Mouse (Mus musculus): ENCODE results near the gene E2f2.

E2f2 gene

DNA sequence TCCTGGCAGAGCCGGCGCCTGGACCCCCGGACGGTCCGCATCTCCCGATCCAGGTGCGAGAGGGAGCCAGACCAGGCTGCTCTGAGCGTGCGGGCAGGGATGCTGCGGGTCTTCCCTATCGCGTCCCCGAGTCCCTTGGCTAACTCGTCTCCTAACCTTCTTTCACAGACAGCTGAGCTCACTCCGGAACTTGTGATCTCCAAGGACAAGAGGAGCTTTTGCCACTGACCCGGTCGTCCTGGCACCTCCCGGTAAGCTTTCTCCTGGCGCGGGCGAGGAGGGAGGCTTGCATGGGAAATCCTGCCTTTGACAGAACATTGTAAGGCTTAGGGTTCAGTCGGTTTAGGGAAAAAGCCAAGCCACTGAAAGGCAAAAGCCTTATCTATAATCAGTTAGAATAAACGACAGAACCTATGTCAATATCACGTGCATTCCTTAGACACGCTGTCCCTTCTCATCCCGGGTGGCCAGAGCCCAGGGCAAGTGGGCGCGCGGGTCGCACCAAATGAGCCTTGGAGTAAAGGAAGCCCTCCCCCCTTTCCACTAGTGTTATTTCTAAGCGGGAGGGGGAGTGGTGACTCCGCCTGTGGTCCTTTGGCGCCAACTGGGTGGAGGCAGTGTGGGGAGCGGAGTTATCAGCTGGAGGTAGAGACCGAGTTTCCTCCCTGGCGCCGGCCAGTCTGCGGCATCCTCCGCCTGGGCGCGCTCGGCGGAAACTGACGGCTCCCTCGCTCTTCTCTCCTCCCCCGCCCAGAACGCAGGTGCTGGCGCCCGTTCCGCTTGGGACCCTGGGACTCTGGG, 27.9 kb upstream of the E2f2 start:
- DNase-seq (ENCODE audit: low read depth, low spot score) = peak; percentile 83

DNA sequence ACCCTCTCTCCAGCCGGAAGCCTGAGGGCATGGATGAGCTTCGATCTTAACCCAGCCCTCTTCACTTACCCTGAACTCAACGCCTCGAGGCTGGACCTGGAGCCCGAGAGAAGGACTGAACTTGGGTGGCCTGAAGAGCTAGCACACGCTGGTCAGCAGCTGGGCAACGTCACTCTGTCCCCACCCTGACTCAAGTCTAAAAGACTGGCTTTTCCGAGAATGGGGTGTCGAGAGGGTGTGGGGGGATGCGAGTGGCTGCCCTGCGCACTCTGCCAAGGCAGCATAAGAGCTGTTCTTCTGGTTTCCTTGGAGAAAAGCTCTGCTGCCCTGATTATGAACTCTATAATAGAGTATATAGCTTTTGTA, 27.3 kb upstream of the E2f2 start:
- DNase-seq (ENCODE audit: low read depth, low spot score) = no peak

DNA sequence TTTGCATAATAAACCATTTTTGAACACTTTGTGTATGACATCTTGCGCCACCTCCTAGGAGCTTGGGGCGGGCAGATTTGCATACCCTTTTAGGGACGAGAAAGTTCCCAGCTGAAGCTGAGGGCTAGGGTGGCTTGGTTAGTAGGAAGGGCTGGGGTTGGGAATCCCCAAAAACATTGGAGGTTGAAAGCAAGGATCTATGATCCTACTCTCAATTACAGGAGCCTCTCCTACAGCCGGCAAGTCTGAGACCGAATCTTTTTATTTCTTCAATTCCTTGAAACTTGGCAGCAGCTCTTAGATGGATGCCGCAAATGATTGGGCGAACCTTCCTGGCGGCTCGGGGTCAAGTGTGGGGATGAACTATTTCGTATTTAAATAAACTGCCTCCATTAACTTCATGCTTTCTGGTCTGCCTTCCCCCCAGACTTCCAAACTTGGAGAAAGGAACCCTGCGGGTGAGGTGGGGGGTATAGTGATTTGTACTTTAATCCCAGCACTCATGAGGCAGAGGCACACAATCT, 26.8 kb upstream of the E2f2 start:
- no peak for DNase-seq (ENCODE audit: low read depth, low spot score)

DNA sequence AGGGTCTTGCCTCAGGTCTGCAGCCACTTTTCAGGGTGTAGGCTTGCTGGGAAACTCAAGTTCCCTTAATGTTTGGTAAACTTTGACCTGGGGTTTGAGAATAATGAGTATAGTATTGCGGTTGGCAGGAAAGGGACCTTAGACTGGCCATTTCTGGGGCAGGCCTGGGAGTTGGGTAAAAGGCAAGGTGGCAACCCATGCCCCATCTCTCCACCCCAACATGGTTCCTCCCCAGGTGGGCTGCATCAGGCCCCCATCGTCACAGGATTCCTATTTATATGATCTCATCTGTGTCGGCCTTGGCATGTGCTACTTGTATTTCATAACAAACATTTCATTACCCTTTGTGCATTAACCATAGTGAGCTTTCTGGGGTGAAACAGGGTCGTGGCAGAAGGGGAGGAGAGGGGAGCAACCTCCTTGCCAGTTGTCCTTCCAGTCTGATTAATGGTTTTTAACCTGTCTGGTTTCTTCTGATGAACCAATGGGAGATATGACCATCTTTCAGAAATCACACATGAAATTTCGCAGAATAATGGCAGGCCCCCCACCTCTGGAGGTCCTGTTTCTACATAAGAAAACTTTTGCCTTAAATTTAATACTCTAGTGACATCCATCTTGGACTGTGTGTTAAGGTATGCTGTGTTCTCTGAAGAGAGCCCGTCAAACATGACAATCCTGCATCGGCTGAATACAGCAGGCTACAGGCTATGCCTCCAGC, 26.0 kb upstream of the E2f2 start:
- DNase-seq (ENCODE audit: low read depth, low spot score) = no peak

DNA sequence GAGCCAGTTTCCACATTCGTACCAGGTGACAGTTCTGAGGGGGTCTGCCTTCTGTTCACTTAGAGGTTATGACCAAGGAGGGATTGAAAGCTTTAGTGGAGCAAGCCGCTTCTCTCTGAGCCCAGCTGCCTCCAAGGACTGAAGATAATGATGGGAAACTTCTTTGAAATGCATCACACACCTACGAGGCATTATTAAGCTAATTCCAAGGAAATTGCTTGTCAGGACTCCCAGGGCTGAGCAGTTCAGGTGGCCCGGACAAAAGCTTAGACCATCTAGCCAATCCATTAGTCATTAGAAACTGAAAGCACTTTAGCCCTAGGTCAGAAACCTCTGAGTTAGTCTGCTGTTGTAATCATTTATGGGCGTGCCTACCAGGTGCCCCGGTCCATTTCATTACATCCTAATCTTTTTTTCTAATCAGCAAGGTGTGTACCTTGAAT, 25.5 kb upstream of the E2f2 start:
- no peak for DNase-seq (ENCODE audit: low read depth, low spot score)

DNA sequence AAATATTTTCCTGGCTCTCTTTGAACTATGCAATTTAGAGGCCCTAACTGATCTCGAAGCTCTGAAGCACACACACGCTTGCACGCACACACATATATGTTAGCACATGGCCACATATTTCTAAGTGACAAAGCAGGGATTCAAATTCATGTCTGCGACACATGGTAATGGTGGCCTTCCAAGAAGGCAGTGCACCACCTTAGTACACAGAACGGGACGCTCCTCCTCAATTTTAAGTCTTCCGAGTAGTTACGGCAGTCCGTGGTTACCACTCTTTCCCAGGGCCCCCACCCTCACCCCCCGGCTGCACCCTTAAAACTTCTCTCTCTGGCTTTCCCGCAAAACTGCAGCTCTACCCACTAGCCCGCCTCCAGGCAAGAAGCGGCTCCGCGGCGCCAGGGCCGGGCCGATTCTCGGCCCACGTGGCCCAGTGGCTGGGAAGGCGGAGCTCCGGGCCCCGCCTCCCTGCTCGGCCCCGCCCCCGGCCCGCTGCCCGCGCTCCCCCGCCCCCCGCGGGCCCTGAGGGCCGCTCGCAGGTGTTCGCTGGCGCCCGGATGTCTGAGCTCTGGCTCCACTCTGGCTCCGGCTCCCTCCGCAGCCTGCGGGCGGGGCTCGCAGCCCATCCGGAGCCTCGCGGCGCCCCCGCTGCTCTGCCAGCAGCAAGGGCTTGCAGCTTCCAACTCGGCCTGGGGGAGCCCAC, 24.6 kb upstream of the E2f2 start:
- peak; percentile 94 for DNase-seq (ENCODE audit: low read depth, low spot score)

DNA sequence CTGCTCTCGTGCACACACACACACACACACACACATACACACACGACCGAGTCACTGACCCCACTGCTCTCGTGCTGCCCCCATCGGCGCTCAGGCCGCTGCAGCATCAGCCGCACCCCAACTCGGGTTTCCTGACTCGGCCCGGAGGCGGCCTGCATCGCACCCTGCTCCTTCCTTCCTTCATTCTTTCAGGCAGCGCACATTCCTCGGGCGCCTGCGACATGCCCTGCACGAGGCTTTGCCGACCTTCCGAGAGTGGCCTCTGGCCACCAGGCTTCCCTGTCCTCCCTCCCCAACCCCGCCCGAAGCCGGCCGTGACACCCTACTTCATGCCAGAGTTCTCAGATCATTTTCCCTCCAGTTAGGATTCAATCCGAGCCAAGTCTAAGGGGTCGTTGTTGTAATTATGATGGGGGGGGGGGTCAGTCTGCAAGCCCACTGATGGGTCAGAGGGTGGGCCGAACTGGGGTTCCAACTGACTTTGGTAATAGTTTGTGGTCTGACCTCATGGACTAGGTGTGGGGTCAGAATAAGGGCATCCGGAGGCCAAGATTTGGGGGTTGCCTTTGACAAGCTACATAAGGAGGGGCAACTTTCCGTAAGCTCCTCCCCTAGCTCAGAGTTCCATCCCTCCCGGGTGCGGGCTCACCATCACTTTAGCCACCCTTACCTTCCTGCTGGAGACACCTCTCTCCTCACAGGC, 23.7 kb upstream of the E2f2 start:
- DNase-seq (ENCODE audit: low read depth, low spot score) = peak; percentile 62

DNA sequence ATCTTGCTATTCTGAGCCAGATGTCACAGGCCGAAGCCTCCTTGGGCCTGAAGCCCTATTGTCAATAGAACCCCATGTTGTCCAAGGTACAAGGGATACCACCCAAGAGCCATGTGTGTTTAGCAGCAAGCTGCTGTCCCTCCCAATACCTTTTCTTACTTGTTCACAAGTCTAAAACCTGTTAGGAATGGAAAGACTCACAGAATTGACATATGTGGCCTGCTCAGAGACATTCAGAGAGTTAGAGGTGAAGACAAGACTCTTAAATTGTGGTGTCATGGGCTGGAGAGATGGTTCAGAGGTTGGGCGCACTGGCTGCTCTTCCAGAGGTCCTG, 23.2 kb upstream of the E2f2 start:
- DNase-seq (ENCODE audit: low read depth, low spot score) = peak; percentile 36

DNA sequence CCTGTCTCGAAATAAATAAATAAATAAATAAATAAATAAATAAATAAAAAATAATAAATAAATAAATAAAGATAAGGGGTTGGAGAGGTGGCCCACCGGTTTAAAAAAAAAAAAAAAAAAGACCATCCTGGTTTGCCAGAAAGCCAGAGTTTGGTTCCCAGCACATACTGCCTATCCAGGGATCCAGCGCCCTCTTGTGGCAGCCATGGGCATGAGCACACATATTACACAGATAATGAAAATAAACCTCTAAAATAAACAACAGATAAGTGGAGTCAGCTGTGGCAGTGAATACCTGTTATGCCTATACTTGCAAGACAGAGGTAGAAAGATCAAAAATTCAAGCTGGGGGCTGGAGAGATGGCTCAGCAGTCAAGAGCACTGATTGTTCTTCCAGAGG, 22.5 kb upstream of the E2f2 start:
- DNase-seq (ENCODE audit: low read depth, low spot score) = peak; percentile 87

DNA sequence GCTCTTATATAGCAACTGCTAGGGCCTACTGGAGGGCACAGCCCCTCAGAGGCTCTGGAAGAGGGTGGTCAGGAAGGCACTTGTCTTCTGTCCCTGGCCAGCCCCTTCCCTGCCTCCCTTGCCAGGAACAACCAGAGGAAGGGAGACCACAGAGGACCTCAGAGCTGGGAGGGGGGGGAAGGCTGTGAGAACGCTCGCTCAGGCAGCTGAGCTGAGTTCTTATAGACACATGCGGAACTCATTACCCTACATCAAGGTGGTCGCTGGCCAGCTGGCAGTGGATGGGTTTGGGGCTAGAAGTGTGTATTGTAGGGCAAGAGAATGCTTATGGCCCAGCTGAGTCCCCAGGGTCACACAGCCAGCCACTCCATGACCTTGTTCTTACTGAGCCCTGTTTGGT, 21.6 kb upstream of the E2f2 start:
- no peak for DNase-seq (ENCODE audit: low read depth, low spot score)

DNA sequence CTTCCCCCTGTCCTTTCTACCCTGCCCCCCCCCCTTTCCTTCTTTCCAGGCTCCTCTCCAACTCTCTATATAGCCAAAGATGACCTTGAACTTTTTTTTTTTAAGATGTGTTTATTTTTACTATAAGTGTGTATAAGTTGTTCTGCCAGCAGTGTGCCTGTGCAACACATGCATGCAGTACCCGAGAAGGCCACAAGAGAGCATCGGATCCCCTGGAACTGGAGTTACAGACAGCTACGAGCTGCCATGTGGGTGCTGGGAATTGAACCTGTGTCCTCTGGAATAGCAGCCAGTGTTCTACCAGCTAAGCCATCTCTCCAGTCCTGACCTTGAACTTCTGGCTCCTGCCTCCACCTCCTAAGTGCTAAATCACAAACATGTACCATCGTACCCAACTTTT, 19.4 kb upstream of the E2f2 start:
- DNase-seq (ENCODE audit: low read depth, low spot score) = peak; percentile 56

DNA sequence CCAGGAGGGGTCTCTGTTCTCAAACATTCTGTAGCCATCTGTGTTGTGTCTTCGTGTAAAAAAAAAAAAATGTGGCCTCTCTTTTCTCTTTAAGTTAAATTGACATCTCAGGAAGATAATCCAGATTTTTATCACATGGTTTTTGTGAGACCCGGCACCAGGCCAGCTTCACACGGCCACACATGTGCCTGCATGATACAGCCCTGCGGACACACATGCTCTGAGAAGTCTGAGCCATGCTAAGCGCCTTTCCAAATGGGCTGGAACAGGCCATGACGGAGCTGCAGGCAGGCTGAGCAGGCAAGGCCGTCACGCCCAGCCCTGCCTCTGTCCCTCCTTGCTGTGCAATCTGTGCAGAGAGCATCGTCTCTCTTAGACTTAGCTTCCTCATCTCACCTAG, 17.7 kb upstream of the E2f2 start:
- DNase-seq (ENCODE audit: low read depth, low spot score) = no peak

DNA sequence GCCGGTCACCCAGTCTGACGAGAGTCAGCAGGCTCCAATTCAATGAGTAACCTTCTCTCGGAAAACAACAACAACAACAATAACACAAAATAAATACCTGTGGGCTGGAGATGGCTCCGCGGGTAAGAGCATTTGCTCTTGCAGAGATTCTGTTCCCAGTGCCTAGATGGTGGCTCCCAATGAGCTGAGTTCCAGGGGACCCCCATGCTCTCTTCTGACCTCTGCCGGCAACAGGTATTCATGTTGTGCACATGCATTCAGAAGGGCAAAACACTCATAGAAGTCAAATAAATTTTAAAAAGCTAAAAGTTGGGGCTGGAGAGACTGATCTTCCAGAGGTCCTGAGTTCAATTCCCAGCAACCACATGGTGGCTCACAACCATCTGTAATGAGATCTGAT, 13.7 kb upstream of the E2f2 start:
- no peak for DNase-seq (ENCODE audit: low read depth, low spot score)

DNA sequence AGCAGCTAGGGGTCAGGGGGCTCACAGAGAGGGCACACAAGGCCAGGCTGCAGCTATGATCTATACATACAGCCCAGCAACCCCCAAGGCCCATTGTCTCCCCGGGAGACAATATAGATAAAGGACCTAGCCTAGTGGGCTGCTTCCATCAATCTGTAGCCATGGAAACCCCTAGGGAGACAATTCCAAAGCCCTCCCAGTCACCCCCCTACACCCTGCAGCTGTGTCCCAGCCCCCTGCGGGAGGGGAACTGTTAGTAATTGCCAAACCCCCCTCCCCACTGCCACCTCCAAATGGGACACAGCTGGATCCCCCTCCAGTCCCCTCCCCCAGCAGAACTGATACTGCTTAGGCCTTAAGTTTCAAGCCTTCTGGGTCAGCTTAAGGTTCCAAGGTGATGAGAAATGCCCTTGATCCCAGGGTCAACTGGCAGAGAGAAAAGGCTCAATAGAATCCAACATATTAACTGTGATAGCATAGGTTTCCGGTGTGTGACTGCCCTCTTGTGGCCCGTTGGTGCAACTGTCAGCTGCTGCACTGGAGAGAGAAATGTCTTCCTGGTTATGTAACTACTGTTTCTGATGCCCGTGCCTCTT, 12.3 kb upstream of the E2f2 start:
- DNase-seq (ENCODE audit: low read depth, low spot score) = peak; percentile 93

DNA sequence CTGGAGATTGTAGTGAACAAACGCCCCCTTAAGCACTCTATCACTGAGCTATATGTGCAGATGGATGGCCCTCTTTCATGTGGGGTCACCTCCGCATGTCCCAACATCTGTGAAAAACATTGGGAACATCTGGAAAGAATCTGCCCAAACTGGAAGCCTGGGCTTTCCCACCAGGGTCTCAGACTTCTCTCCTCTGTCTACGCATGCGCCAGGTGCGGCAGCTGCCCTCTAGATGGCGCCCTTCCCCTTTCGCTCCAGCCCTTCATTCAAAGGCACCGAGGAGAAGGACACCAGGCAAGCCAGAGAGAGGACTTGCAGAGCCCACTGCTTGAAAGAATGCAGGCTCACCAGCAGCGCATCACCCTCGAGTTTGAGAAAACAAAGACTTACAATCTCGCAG, 8.7 kb upstream of the E2f2 start:
- peak; percentile 93 for DNase-seq (ENCODE audit: low read depth, low spot score)

DNA sequence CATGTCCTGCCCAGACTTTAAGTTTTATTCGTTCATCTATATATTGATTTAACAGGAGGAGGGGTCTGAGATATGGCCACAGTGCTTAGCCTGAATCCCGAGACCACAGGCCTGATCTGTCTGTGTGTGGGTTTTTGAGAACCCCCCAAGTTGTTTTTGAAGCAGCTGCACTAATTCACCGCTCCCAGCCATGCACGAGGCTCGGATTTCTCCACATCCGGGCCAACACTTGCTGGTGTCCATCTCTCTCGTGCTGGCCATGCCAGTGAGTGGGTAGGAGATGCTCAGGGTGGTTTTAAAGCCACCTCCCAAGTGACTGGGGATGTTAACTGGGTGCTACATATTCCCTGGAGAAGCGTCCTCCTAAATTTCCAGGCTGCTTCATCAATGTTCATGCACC, 7.2 kb upstream of the E2f2 start:
- no peak for DNase-seq (ENCODE audit: low read depth, low spot score)

DNA sequence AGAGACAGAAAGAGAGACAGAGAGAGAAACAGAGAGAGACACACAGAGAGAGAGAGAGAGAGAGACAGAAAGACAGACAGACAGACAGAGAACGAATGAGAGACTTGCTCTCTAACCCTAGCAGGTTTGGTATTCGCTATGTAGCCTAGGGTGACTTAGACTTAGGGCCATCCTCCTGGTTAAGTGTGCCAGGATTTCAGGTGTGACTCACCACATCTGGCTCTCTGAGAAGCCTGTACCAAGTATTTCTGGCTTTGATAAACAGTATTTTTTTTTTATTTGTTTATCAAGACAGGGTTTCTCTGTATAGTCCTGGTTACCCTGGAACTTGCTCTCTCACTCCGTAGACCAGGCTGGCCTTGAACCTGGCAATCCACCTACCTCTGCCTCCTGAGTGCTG, 4.5 kb upstream of the E2f2 start:
- DNase-seq (ENCODE audit: low read depth, low spot score) = no peak

DNA sequence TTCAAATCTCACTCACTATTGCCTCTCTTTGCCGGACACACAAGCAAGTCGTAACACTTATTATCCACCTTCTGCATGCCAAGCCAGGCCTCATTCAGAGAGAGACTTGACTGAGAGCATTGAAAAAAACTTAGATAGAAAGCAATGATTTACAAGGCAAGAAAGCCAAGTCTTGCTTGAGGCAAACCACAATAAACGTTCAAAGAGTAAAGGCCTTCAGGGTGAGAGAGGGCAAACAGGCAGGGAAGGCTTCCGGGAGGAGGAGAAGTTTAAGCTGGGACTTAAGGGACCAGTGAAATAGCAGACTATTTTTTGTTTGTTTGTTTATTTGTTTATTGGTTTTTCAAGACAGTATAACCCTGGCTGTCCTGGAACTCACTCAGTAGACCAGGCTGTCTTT, 1.8 kb upstream of the E2f2 start:
- DNase-seq (ENCODE audit: low read depth, low spot score) = no peak

DNA sequence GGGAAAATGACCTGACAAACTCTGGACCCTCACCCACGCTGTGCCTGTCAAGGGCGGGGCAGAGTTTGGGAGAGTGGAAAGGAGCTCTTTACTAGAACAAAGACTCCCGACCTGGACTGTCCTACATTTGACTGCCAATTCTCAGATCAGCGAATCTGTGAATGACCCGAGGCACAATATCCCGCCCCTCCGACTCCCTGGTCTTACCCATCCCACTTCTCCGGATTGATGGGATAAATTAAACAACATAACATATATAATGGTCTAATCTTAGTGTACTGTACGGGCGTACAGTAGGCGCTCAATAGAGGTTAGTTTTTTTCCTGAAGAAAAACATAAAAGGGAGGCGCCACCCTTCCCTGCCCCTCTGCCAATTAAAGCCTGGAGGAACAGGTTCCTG, 739 bp upstream of the E2f2 start:
- DNase-seq (ENCODE audit: low read depth, low spot score) = no peak

DNA sequence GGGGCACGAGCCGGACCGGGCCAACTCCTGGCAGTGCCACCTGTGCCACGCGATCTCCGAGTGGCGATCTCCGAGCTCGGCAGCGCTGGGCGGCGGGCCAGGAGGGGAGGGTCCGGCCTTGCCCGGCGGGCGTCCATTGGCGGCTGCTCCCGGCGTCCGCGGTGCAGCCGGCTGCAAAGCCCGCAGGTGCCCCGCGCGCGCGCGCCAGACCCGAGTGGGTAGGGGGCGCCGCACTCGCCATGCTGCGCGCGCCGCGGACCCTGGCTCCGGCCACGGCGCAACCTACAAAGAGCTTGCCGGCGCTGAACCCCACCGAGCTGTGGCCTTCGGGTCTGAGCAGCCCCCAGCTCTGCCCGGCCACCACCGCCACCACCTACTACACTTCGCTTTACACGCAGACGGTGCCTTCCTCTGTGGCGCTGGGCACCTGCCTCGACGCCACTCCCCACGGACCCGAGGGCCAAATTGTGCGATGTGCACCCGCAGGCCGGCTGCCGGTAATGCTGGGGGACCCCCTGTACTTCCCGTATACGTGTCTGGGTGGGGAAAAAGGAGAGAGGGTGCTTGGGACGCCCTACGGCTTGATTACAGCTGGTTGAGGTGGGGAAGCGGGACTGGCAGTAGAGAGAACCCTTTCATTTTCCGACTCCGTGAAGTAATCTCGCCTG, 482 bp downstream of the E2f2 start:
- DNase-seq (ENCODE audit: low read depth, low spot score) = peak; percentile 40

DNA sequence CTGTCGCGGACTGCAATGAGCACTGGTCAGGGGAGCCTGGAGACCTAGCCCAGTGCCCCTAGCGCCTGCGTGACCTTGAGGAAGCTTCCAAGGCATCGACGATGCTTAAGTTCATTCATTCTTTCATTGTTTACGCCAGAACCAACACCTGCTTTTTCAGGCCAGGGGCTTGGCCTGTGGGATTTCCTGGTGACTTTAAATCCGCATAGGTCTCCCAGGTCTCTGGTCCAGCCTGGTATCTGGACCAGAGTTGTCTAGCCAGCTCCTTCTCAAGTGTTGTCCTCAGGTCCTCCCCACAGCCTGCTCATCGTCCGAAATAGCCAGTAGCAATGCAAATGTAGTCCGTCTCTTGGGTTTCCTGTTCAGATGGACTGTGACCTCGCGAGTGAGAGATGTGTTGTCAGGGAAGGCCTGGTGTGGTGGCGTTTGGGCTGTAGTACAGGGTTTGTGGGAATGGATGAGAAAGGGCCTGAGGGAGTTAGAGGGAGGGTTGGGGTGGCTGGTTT, 1.1 kb downstream of the E2f2 start:
- DNase-seq (ENCODE audit: low read depth, low spot score) = no peak

All from CD4-positive, CD25-positive, alpha-beta regulatory T cell, adult 2 months (primary cell).